Mouse (Mus musculus) adrenal gland, adult 18-20 months (tissue): Measurements from ENCODE around the gene Slc38a10. TPM values are rescaled to one million over a fixed set of nuclear protein-coding genes. Genes with fewer than 3 reads are reported as not detected.

Source experiments
- DNase-seq, 2 experiments: peaks; one replicate each; pipeline ENCODE4 v3.0.0; 2021 to 2022; ENCODE audit warnings: low spot score in 2 of 2
- total RNA-seq, 2 experiments: library from RNA; stranded (reverse); gene quantifications; 1 replicate in 1 of 2; 2 replicates in 1 of 2; pipeline ENCODE4 v1.2.3; 2021

Gene Slc38a10
- total RNA-seq, 2 experiments from 2014 or later, result 147 to 177 TPM

DNA sequence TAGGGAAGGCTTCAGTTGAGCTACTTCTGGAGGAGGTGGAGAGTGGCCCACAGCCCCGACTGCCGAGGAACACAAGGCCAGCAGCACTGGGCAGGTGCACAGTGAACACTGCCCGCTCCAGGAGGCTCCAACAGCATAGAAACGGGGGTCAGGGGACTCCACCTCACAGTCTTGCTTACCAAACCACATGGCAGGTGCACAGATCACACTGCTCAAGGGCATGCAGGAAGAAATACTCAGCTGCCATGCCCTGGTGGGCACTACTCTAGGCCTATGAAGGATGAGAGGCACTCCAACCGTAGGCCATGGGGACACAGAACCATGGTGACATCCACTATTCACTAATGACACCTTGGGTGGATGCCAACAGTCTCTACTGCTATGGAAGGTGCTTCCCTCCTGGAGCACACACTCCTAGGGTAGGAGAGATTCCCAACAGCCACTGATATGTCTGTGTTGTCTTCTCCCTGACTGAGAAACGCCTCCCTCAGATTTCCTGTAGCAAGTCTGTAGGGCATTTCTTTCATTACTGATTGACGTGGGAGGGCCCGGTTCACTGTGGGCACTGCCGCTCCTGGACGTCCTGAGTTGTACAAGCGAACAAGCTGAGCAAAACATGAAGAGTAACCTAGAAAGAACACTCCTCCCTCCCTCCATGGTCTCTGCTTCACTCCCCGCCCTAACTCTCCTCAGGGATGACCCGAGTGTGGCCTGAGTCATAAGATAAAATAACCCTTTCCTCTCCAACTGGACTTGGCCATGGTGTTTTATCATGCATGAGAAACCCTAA is 7.2 kb downstream of the Slc38a10 start:
- DNase-seq, result no peak

DNA sequence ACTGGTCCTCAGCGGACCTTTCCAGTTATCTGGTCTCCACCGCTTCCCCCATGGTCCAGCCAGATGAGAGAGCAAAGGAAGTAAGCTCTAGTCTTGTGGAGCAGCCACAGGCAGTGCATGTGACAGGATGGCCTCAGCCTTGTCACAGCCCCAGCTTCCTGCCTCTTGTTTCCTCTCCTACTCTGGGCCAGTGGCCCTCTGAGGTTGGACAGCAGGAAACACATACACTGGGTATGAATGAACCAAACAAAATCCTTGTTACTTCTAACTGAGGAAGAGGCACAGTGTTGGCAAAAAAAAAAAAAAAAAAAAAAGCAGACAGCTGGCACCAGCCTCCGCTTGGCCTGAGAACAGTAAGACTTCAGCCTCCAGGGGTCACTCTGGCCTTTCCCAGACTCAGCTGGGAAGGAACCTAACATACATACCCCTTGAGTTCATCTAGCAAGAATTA is 8.5 kb downstream of the Slc38a10 start:
- no peak for DNase-seq

DNA sequence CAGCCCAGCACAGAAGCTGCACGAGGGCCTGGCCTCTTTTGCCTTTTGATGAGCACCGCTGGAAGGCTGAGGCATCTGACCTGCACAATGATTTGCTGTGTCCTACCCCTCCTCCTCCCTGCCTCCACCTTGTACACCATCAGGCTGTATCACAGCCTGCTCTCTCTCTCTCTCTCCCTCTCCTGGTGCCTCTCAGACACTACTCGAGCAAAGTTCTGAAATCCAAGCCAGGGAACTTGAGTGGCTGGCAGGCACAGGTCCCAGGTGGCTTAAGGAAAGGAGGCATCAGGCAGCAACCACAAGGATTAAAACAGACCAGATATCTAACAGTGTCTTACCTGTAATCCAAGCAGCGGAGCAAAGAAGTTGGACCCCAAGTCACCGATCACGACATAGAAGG is 10.9 kb downstream of the Slc38a10 start:
- no peak for DNase-seq

DNA sequence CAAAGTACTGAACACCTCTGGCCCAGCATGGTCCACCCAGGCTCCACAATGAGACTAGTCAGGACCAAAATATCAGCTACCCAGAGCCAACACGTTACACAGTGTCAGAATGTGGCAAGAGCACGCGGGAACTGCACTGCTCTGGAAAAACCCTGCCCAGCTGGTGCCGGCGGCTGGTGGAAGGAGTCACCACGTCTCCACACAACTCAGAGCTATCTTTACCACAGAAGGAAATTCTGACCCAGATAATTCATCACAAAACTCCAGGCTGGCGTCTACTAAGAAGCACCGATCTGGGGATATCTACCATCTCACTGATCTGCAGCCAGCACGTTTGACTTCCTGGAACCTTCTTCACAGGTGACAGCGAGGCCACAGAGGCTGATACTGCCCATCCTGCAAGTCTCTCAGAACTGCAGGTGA is 11.8 kb downstream of the Slc38a10 start:
- no peak for DNase-seq

DNA sequence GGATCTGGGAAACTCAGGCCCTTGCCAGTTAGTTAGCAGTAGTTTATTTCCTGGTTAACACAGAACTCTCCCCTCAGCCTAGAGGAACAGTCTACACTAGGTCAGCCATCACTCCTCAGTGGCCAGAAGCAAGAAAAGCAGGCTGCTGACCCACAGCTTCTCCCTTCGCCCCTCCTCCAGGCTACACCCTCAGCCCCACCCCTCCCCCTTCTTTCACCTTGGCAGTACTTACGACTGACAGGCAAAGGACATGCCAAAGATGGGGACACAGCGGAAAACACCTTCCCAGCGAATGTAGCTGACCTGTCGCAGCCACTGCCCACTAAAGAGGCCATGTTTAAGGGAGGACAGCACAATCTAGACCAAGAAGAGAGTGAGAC is 13.5 kb downstream of the Slc38a10 start:
- DNase-seq, result no peak

DNA sequence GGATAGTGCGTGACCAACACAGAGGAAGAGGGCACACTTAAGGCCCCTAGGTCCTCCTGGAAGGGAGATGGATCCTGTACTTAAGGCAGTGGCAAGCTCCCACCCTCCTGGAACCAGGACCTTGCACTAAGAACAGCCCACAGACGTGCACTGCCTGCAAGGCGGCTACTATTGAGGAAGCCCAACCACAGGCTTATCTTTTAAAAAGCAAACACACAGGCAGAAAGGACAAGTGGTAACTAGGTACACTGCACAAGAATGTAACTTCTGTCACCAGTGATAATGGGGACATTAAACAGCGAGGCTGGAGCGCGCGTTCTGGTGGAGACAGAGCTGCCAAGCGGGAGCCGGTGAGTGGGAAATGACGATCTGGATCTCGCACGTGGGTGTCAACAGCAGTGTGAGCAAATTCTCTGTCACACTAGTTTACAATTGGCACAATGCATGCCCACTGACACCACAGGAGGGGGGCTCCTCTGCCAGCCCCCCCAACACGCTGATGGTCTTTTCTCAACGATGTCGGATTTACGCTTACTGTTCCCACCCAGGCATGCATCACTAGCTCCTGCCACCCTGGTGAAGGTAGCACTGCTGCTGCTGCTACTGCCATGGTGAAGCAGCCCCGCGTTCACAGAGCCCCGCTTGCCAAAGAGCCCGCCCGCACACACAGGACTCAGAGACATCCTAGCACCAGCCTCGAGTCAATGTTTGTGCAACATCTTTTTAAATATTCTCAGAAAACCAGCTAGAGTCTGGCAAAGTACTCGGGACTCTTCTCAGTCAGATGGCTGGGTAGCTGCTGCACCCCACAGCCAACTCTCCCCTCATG is 14.1 kb downstream of the Slc38a10 start:
- no peak for DNase-seq

DNA sequence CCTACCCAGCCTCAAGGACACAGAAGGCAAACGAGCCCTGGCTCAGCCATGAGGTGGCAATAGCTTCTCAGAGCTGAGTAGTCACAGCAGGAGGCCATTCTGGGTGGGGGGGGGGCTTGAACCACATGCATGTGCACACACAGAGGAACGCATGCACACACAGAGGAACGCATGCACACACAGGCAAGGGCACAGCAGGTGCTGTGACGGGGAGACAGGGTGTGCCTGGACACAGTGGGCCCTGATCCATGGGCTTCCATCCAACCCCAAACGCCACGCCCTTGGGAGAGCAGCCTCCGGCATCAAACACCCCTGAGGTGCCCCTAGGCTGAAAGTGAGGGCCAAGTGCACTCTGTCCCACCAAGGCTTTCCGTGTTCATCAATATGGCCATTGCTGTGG is 15.0 kb downstream of the Slc38a10 start:
- DNase-seq, result no peak

DNA sequence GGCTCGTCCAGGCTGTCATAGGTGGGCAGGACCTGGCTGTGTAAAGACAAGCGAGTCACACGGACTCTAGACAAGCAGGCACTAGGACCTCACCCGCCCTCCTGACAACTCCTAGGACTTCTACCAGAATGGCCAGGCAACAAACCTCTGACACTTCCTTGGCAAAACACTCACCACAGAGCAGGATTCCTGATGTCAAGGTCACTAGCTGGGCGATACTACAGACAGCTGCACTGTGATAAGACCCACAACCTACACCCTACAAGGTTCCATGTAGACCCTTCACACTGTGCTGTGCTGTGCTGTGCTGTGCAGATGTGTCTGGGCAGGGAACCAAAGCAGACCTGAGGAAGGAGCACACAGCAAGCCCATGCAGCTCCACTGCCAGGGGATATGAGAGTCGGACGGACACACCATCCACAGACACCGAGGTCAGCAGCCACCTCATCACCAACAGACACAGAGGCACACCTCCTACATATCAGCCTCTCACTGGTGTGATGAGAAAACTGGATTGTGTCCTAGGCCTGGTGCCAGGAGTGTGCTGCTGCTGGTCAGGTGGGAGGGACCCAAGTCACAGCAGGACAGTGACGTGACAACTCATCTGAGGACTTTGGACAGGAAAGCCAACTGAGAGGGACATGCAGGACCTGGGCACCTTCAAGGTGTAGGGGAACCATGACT is 16.2 kb downstream of the Slc38a10 start:
- no peak for DNase-seq

DNA sequence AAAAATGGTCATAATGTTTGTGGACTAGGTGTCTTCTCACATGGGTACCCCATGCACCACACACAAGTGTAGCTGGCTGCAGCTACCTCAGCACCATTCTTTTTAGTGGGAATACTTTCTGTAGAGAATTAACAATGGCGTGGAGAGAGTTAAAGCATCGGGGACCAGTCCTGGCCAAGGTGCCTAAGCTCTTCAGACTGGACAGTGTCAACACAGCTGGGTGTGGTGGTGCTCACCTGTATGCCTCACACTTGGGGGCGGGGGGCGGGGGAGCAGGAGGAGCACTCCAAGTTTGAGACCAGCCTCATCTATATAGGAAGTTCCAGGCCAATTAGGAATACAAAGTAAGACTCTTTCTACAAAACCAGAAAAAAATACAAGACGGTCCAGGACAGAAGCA is 17.0 kb downstream of the Slc38a10 start:
- no peak for DNase-seq

DNA sequence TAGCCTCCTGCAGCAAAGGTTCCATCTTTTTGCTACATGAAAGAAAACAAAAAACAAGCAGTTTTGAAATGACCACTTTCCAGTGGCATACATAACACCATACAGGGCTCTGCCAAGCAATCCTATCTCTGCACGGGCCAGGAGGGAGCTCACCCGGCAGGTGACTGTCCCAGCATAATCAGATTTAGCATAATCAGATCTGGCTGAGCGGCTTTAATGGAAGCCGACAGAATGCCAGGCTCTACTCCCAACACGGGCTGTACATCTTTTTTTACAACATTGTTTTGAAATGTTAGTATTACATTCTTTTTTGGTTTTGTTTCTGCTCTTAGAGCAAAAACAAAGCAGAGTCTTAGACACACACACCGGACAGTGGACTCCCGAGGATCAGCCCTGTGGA is 21.9 kb downstream of the Slc38a10 start:
- DNase-seq, result no peak

DNA sequence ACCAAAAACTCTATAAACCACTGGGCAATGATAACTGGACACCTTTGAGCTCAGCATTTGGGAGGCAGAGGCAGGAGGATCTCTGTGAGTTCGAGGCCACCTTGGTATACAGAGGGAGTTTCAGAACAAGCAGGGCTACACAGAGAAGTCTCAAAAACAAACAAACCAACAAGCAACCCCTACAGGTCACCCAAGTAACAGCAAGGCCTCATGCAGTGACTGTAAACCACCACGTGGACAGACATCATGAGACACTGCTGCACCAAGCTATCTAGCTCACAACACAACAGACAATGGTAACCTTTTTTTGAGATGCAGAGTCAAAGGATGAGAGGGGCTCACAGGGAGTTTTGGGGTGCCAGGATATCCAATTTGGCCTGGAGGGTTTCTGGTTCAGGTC is 24.3 kb downstream of the Slc38a10 start:
- no peak for DNase-seq

DNA sequence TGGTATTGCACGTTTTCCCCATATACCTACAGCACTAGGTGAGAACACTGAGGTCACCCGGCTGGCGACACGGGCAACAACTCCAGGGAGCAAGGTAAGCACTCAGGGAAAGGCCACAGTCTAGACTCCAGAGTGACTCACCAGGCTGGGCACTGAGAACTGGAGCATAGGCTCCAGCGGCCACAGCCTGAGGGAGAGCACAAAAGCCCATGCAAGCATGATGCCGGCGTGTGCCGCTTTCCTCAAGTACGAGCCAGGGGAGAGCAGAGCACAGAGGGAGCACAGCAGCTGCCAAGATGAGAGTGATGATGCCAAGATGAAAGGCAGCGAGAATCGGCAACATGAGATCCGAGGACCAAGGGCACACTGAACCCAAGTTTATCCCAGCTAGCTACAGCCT is 29.0 kb downstream of the Slc38a10 start:
- DNase-seq, result no peak

DNA sequence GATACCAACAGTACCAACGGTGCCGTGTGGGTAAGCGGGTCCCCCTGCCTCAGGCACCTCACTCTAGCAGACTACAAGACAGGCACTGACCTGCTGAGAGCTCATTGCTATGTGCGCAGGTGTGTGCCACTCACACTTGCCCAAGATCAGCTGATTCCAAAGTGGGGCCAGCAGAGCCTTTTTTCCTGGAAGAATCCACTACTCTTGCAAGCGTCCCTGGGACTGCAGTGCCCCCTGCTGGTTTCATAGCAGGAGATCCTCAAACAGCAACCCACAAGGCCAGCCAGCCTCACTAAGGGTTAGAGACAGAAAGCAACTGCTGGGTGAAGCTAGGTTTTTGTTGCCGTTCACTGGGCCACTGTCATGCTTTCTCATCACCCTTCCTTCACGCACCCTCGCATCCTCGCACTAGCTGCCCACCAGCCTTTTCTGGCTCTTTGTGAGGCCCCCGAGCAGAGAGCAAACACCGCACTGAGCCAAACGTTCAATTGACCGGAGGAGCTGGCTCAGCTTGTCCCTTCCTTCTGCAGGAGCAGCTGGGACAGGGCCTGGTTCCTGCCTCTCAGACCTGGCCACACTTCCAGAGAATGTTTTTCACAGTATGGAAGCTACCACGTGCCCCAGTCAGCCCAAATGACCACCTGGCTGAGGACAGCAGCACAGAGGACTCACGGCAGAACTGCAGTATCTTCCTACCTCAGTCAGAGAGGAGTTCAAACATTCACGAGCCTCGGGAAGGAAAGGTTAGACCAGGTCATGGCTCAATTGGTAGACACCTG is 30.3 kb downstream of the Slc38a10 start:
- peak; percentile 69 to 73 for DNase-seq

DNA sequence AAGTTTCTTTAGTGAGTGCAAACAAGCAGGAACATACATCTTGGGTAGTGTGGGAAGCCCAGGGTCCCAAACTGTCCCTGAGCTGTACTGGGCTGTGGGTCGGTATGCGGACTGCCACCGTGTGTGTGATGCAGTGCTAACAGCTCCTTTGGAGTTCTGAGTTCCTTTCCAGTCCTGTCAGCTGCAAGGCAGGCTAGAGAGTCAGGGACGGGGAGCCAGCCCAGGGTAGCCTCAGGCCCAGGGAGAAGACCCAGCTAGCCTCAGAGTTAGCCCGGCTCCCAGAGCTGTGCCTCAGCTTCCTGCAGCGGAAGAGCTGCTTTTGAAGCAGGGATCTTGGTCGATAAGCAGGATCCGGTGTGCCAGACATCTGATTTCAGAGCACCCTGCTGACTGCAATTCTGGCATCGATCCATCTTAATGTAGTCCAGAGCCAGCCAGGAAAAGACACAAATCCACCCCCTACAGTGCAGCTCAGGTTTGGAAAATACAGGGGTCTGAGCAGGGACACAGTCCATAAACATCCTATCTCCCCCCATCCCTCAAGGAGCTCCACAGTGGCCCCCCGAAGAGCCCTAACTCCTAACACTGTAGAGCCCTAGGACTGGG is 31.1 kb downstream of the Slc38a10 start:
- DNase-seq, result no peak

DNA sequence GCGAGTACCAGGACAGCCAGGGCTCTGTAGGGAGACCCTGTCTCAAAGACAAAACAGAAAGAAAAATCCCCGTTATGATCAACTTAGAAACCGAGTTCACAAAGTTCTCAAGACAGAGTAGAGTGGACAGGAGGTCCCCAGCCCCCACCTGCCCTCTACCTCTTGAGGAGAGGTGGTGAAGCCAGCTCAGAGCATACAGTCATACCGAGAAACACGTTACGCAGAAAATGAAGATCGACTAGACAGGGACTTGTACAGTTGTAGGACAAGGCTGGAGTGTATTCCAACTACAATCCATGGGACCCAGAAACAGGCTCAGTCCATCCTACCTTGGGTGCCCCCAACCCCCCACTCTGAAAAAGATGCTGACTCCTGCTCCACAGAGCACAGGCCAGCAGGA is 32.0 kb downstream of the Slc38a10 start:
- no peak for DNase-seq

DNA sequence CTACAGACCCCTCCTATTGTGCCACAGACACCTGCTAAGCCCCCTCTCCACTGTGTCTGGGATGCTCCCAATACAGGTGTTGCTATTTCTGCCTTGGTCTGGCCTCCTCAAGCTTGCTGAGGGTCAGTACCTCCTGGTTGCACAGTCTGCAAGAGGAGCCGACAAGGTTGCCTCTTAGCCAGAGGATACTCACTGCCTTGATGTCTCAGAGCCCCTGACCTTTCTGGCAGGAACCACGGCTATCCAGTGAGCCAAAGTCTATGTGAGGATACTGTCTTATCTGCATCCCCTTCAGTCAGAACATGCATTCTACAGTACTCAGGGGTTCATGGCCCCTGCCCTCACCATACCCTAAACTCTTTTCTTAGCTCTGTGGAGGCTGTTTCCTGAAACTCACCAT is 33.5 kb downstream of the Slc38a10 start:
- no peak for DNase-seq

DNA sequence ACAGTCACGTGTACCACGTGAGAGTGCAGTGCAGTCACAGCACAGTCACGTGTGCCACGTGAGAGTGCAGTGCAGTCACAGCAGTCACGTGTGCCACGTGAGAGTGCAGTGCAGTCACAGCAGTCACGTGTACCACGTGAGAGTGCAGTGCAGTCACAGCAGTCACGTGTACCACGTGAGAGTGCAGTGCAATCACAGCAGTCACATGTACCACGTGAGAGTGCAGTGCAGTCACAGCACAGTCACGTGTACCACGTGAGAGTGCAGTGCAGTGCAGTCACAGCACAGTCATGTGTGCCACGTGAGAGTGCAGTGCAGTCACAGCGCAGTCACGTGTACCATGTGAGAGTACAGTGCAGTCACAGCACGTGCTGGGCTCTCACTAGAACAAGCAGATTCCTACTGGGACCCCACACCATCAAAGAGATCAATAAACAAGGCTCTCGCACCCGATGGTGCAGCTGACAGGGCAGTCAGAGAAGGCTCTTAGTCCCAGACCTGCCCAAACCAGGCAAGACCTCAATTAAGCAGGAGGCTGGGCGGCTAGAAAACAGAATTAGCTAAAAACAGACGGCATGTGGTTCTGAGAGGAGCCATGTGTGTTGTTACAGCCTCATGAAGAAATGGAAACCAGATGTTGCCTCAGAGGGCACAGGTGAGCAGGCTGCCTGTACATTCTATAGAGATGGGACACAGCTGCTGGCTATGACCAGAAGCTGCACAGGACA is 36.5 kb downstream of the Slc38a10 start:
- no peak for DNase-seq

DNA sequence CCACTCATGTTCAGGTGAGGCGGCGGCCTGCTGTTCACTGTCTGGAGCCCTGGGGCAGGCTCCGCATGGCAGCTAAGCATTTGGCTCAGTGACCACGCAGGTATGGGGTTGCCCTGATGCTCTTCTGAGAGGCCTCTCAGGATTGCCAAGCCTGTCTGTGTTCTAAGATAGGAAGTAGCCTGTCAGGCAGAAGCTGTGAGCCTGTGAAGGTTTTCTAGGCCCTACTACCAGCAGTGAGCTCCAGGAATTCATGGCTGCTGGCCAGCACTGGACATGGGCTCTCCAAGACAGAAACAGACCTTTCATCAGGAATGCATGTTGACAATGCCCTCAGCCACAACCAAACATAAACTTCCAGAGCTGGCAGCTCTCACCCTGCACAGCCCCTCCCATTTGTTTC is 39.0 kb downstream of the Slc38a10 start:
- DNase-seq, result no peak

DNA sequence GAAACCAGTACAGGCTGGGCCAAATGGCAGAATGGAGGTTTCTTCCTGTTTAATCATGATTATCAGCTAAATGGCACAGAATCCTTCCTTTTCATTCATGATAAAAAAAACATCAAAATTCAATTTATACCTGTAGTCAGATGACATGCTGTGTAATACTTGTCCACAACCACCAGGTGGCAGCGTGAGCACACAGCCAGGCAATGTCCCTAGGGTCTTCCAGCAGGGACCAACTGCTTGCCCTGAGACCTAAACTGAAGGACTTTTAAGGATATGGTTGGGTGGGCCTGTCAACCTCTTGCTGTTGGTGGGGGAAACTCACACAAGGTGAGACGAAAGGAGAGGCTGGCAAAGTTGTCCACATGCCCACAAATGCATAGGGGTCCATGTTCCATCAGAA is 40.1 kb downstream of the Slc38a10 start:
- peak in 1 of 2 experiments; percentile 68 for DNase-seq

DNA sequence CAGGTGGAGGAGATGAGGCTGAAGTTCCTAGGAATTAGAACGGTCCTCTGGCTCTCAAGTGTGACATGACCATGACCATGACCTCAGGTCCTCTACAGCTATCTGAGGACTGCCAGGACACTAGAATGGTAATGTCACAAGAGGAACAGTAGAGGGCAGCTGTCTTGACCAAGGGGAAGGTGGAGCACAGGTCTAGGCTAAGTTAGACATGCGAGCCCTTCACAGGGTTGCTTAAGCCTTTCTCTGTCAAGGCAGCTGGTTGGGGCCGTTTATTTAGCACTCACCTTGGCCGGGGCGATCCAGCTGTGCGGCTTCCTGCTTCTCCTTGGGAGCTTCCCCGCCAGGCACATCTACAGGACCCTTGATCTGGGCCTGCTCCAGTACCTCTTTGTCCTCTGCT is 40.6 kb downstream of the Slc38a10 start:
- no peak for DNase-seq
